Mouse (Mus musculus) heart, adult 2 months (tissue): ENCODE measurements around the gene Ccnd1.

Source experiments
- CTCF ChIP-seq: fragments of 200-600 bp; IDR thresholded peaks from 2 replicates; pipeline ENCODE4 v1.8.1; 2022; ENCODE audit warnings: antibody characterized with exemption, mild to moderate bottlenecking, moderate library complexity
- POLR2A ChIP-seq: fragments of 200-500 bp; IDR thresholded peaks from 2 replicates; pipeline ENCODE4 v1.6.1; 2011; ENCODE audit warnings: mild to moderate bottlenecking, low read depth, low read length, control low read depth; ENCODE audit not compliant: insufficient read depth

DNA sequence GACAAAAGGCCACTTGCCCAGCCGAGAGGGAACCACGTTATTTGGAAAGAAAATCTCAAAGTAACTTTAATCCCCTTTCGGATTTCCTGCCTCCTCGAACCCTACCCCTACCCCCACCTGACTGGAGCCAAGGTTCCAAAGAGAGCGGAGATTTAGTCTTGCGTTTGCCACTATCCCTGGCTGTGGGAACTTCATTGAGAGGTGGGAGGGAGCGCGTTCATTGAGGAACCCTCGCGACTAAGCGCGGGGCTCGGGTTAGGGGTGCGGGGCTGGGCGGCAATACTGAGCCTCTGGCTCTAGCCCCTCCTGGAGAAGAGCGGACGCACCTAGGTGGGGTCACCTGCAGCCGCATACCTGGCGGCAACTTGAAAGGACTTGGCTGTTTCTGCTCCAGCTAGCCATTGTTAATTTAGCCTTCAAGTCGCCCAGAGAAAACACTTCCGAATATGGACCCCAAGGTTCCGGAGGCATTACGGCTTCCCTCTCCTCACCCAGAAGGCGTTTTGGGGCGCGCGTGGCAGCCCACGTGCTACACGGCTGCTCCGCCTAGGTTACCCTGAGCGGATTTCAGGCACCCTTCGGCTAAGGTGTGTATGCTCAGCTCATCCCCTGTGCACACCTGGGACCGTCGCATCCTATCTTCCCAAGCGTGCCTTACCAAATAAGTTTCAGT is 2.5 kb upstream of the Ccnd1 start:
- no peak for TF ChIP-seq CTCF
- no peak for TF ChIP-seq POLR2A
